Mouse (Mus musculus): ENCODE measurements around the gene Psd.

Gene Psd

DNA sequence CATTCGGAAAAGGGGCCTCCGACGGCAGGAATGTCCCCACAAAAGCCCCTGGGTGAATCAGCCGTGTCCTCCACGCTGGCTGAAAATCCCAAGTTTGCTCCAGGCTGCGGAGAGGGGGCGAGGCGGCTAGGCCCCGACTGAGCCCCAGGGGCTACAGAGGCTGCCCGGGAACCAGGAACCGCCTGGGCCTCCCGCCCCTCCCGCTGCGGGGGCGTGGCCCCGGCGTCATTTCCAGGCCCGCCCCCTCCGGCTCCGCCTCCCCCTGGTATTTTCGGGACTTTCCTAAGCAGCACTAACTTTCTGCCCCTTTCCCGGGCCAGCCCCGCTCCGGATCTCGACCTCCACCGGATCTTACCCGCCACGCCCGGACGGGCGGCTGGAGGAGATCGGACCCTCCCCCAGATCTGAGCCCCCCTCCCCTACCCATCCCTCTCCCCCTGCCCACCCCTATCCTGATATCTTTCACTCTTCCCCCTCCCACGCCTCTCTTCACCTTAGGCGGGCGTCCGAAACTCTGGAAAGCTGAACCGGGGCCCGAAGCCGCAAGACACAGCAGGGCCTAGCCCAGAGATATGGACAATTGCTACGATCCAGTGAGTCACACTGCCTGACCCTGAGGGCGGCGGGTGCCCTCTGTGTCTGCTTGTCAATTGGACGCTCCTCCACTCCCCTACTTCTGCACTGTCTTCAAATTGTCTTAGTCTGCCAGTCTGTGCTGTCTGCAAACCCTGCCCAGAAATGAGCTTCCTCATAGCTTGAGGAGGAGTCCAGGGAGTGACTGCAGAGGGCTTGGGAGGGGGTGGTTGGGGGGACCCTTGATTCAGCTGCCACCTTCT, 21.3 kb downstream of the Psd start:
- peak; percentile 89 for DNase-seq (ENCODE audit: low spot score)

DNA sequence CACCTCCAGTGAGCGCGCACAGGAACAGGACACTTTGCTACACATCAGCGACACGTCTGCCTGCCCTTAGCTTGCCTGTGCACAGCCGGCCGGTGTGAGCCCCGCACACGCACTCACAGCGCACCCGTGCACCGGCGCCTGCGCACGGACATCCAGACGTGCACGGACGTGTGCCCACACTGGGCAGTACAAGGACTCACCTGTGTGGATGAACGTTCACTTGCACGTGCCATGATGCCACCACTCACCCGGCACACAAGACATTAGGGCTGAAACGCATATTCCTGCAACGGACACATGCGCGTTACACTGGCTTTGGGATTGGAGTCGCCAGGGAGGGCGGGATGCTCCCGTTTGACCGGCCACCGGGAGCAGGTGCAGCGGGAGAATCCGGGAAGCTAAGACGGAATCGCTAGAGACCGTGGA, 22.0 kb downstream of the Psd start:
- DNase-seq (ENCODE audit: low spot score): no peak

DNA sequence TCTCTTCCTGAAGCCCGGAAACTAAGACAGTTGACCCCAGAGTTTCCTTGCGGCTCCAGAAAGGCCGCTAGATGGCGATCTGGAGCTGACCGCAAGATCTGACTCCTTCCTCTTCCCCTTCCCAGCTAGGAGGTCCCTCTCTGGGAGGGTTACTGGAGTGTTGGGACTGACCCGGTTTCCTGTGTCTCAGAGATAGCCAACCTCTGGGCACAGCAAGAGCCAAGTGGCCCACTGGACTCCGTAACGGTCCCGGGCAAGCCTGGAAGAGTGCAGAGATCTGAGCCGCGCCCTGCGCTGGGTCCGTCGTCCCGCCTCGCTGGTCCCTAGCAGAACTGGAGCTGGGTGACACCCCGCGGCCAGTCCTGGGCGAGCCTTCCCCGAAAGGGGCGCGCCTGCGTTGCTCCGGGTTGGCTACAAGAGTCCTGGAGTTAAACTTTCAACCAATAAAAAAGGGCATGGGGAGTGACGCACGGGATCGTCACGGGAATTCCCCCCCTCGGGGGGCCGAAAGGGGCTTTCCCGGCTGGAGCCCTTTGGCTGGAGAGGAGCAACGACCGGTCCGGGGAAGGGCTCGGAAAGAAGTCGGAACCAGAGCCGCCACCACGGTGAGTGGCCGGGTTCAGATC, 22.6 kb downstream of the Psd start, which contains the start of gene Nfkb2:
Gene Nfkb2 (plus strand): TSS at position 105 of the 626 bp plus-strand sequence.
- peak; percentile 93 for DNase-seq (ENCODE audit: low spot score)

GRCm38 (mm10) chr19:46303251-46304215, 23.4 kb downstream of the Psd start:
- no peak for DNase-seq (ENCODE audit: low spot score)

GRCm38 (mm10) chr19:46302551-46302950, 24.4 kb downstream of the Psd start:
- no peak for DNase-seq (ENCODE audit: low spot score)

DNA sequence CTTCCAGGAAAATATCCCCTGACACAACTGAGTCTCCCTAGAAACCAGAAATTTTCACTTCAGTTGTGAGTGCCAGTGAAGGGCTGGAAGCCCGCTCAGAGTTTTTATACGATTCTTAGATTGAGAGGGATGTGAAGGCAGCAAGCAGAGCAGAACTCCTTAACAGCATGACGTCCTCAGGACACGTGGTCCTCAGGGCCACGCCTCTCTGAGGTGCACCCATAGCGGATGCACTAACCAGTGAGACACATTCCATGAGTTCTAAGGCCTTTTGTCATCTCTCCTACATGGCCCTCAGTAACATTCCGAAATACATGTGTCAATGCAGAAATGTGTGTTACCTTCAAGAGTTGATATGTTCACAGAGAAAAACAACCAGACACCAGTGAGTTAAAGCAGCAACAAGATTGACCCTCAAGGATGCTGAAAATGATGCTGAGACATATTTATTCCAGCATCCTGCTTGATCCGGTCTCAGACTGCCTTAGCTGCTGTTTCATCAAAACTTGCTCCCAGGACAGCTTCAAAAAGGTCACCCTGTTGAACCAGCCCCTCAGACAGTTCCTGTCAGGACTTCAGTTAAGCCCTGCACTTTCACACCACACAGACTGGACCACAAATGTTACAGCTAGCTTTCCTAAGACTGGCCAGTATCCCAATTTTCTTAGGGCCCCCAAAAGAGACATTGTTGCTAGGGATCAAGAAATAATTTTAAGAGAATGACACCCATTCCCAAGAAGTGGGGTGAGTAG, 26.5 kb downstream of the Psd start:
- no peak for DNase-seq (ENCODE audit: low spot score)

DNA sequence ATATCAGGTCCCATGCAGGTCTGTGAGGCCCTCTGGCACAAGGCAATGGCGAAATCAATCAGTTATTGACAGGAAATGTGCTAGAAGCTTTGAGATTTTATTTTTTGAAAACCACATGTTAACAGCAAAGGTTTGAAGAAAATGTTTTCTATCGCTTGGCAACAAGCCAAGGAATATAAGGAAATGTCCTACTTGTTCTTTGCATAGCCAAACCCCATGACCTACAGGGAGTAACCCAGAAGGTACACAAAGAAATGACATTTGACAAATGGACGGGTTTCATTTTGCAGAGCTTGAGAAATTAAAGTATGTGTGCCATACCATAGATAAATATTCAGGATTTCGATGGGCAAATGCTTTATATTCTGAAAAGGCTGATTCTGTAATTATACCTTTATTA, 30.0 kb downstream of the Psd start:
- DNase-seq (ENCODE audit: low spot score): no peak

DNA sequence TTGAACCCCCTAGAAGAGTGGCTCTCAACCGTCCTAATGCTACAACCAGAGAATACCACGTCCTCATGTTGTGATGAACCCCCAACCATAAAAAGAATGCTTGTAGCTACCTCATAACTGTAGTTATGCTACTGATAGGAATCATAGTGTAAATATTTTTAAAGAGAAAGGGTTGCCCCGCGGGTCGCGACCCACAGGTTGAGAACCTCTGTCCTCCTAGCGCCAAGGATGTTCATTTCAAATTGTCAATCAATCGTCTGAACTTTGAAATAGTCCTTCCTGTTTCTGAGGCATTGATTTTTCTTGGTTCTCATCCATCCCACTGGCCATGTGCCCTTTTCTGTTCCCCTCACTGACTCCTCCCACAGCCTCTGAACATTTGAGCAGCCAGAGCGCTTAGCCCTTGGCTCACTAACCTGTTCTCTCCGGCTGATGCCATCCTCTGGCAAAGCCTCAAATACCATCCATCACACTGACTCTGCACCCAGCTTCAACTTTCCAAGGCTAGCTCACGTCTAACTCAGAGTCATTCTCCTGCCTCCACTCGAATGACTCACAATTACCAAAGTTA, 36.3 kb downstream of the Psd start:
- no peak for DNase-seq (ENCODE audit: low spot score)

GRCm38 (mm10) chr19:46287566-46287965, 39.4 kb downstream of the Psd start:
- no peak for DNase-seq (ENCODE audit: low spot score)

- DNase-seq (ENCODE audit: low spot score): no peak
These were observed 40.0 kb downstream of the Psd start for GRCm38 (mm10) chr19:46286926-46287325.

DNA sequence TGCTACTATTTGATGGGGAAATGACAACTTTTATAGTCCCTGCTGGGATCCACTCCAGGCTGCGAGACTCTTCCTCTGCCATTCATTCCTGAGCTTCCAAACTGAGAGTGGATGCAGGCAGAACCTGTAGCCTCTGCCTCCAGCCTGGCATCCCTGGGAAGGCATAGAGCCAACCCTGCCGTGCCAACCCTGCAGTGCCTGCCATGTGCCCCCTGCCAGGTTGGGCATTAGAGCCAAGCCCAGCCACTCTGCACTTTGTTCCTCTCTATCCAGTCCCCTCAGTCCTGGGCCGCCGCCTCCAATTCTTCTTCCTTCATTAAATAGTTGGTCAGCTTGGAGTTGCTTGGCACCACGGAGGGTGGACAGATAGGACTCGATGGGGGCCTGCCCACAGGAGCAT, 40.9 kb downstream of the Psd start:
- DNase-seq (ENCODE audit: low spot score): no peak

DNA sequence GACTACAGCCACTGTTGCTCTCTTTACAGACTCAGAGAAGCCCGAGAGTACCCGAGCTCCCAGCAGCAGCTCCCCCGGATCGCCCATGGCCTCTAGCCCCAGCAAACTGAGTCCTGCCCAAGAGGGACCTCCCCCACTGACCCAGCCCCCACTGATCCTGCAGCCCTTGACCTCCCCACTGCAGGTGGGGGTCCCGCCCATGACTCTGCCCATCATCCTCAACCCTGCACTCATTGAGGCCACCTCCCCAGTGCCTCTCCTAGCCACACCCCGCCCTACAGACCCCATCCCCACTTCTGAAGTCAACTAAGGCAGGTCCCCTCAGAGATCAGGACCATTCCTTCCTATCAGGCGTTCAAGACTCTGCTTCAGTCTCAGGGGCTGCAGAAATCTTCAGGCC, 41.3 kb downstream of the Psd start:
- DNase-seq (ENCODE audit: low spot score): no peak

DNA sequence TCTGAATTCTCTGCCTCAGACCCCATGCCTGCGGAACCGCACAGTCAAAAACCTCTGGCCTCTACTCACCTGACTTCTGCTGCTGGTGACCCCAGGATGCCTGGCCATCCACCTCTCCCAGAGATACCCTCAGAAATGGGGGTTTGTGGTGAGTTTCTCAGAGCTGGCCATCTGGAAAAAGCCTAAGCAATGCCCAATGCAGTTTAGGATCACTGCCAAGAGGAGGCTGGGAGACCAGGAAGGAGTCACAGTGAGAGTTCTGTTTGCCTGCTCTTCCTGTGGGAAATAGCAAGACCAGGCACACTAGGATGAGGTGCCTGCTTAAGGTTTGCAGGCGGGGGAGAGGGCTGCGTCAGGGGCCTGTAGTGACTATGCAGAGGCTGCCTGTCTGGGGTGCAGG, 42.3 kb downstream of the Psd start:
- no peak for DNase-seq (ENCODE audit: low spot score)

GRCm38 (mm10) chr19:46282081-46282849, 44.7 kb downstream of the Psd start:
- DNase-seq (ENCODE audit: low spot score): no peak

GRCm38 (mm10) chr19:46275307-46275706, 51.6 kb downstream of the Psd start:
- no peak for DNase-seq (ENCODE audit: low spot score)

- no peak for DNase-seq (ENCODE audit: low spot score)
These were observed 62.2 kb downstream of the Psd start for GRCm38 (mm10) chr19:46264762-46265161.

All from ovary, postnatal 36 days (tissue).